Mouse (Mus musculus) limb, embryonic 14.5 days (tissue): Measurements from ENCODE around the gene Lrrc59. TPM values are rescaled to one million over a fixed set of nuclear protein-coding genes. Genes with fewer than 3 reads are reported as not detected.

Experiments
- ATAC-seq: fragments of 200-750 bp; cut with Nextera tagmentation; 2 replicates; pipeline ENCODE4 v1.8.0; 2017; ENCODE audit warnings: low read depth, moderate number of reproducible peaks, moderate TSS enrichment; ENCODE audit not compliant: low FRiP score
- DNase-seq: peaks from one replicate; pipeline ENCODE4 v3.0.0-alpha.2; 2015; ENCODE audit warnings: low spot score
- H3K27ac ChIP-seq: fragments of 300-500 bp; sonication (generic); replicated peaks from 2 replicates; pipeline ENCODE4 v1.5.1; 2014; ENCODE audit warnings: low read depth, mild to moderate bottlenecking, low read length, moderate library complexity, mixed read lengths
- H3K27me3 ChIP-seq: fragments of 300-500 bp; sonication (generic); 2 replicates; pipeline ENCODE4 v1.6.1; 2014; ENCODE audit warnings: low read length, mixed read lengths; ENCODE audit not compliant: control insufficient read depth, insufficient read depth
- H3K36me3 ChIP-seq: fragments of 300-500 bp; sonication (generic); 2 replicates; pipeline ENCODE4 v1.6.1; 2014; ENCODE audit warnings: mild to moderate bottlenecking, low read length, moderate library complexity, mixed read lengths; ENCODE audit not compliant: control insufficient read depth, insufficient read depth
- H3K4me1 ChIP-seq: fragments of 300-500 bp; sonication (generic); 2 replicates; pipeline ENCODE4 v1.6.1; 2014; ENCODE audit warnings: antibody characterized with exemption, low read length, mixed read lengths; ENCODE audit not compliant: control insufficient read depth, insufficient read depth
- H3K4me2 ChIP-seq: fragments of 300-500 bp; sonication (generic); replicated peaks from 2 replicates; pipeline ENCODE4 v1.6.1; 2014; ENCODE audit warnings: low read depth, mild to moderate bottlenecking, low read length, moderate library complexity; ENCODE audit not compliant: severe bottlenecking
- H3K4me3 ChIP-seq: fragments of 300-500 bp; sonication (generic); replicated peaks from 2 replicates; pipeline ENCODE4 v1.5.1; 2014; ENCODE audit warnings: low read length
- H3K9ac ChIP-seq: fragments of 300-500 bp; sonication (generic); 2 replicates; pipeline ENCODE4 v1.6.1; 2014; ENCODE audit warnings: mild to moderate bottlenecking, low read depth, low read length, moderate library complexity; ENCODE audit not compliant: severe bottlenecking
- H3K9me3 ChIP-seq: fragments of 300-500 bp; sonication (generic); 2 replicates; pipeline ENCODE4 v1.6.1; 2016; ENCODE audit warnings: low read length; ENCODE audit not compliant: control insufficient read depth
- POLR2A ChIP-seq: fragments of 200-500 bp; IDR thresholded peaks from 2 replicates; pipeline ENCODE4 v1.8.0; 2012; ENCODE audit warnings: inconsistent platforms, mild to moderate bottlenecking, moderate library complexity, borderline replicate concordance; ENCODE audit not compliant: insufficient read depth, insufficient read length; ENCODE audit errors: extremely low read depth
- WGBS: fragments of 180-500 bp; shearing (Covaris S2); extraction: QIAGEN DNeasy Blood & Tissue Kit; methylation state at CpG from one replicate; pipeline ENCODE4 v1.1.7; 2014; 5-methylcytosine and 5-hydroxymethylcytosine counted together
- polyA plus RNA-seq, 2 experiments: library from polyadenylated mRNA; depleted of rRNA in 1 of 2; stranded (reverse) in 1 of 2; unstranded in 1 of 2; fragments of >200 nt; fragmentation: Nextera tagmentation in 1 of 2; extraction: Ambion mirVana in 1 of 2; gene quantifications; 2 replicates each; pipeline versions ENCODE4 v1.2.1 to v1.2.3; 2012 to 2014

Lrrc59 gene
- polyA plus RNA-seq, 2 experiments: 149 to 200 TPM

GRCm38 (mm10) chr11:94610744-94611740 is 18.5 kb upstream of the Lrrc59 start:
- WGBS: 48% methylated on average over 4 of the region's 4 CpGs
- Histone ChIP-seq H3K9me3 (no peaks in the 10 kb centered on the region), H3K27me3 (no peaks in the 10 kb centered on the region), H3K36me3 (no peaks in the 10 kb centered on the region), H3K4me3 (no peak overlapping the region), H3K27ac (no peak overlapping the region), H3K9ac (no peak overlapping the region), H3K4me2 (no peak overlapping the region), H3K4me1 (no peaks in the 10 kb centered on the region)
- ATAC-seq (no peak), DNase-seq (no peak)
- TF ChIP-seq POLR2A: no peak

GRCm38 (mm10) chr11:94614603-94615002 is 15.0 kb upstream of the Lrrc59 start:
- Histone ChIP-seq H3K4me1 (no peaks in the 10 kb centered on the region), H3K9ac (no peak overlapping the region), H3K4me3 (no peak overlapping the region), H3K27ac (no peak overlapping the region), H3K9me3 (no peaks in the 10 kb centered on the region), H3K4me2 (no peak overlapping the region), H3K36me3 (no peaks in the 10 kb centered on the region), H3K27me3 (no peaks in the 10 kb centered on the region)
- 80% methylated on average over 4 of the region's 4 CpGs for WGBS
- DNase-seq: no peak
- no peak for ATAC-seq
- no peak for TF ChIP-seq POLR2A

GRCm38 (mm10) chr11:94615494-94615893 is 14.1 kb upstream of the Lrrc59 start:
- Histone ChIP-seq H3K9me3 (no peaks in the 10 kb centered on the region), H3K4me2 (no peak overlapping the region), H3K36me3 (no peaks in the 10 kb centered on the region), H3K27ac (no peak overlapping the region), H3K27me3 (no peaks in the 10 kb centered on the region), H3K9ac (no peak overlapping the region), H3K4me3 (no peak overlapping the region), H3K4me1 (no peaks in the 10 kb centered on the region)
- no peak for TF ChIP-seq POLR2A
- WGBS: 31% methylated on average over 4 of the region's 4 CpGs
- DNase-seq (peak; percentile 9), ATAC-seq (no peak)

- Histone ChIP-seq H3K4me3 (no peak overlapping the region), H3K4me2 (no peak overlapping the region), H3K4me1 (no peaks in the 10 kb centered on the region), H3K36me3 (no peaks in the 10 kb centered on the region), H3K9ac (no peak overlapping the region), H3K27me3 (no peaks in the 10 kb centered on the region), H3K27ac (no peak overlapping the region), H3K9me3 (no peaks in the 10 kb centered on the region)
- no peak for TF ChIP-seq POLR2A
- 100% methylated on average over 2 of the region's 2 CpGs for WGBS
- DNase-seq (no peak), ATAC-seq (no peak)
These were observed 11.9 kb upstream of the Lrrc59 start for GRCm38 (mm10) chr11:94617646-94618045.

- Histone ChIP-seq H3K4me1 (no peaks in the 10 kb centered on the region), H3K36me3 (no peaks in the 10 kb centered on the region), H3K4me2 (no peak overlapping the region), H3K27ac (no peak overlapping the region), H3K9ac (no peak overlapping the region), H3K4me3 (no peak overlapping the region), H3K9me3 (no peaks in the 10 kb centered on the region), H3K27me3 (no peaks in the 10 kb centered on the region)
- ATAC-seq (no peak), DNase-seq (no peak)
- 61% methylated on average over 6 of the region's 6 CpGs for WGBS
- TF ChIP-seq POLR2A: no peak
These were observed 8.7 kb upstream of the Lrrc59 start for GRCm38 (mm10) chr11:94620766-94621457.
